Mouse (Mus musculus): ENCODE measurements at regions not wholly inside any gene's neighbourhood (a gene's known extent, or its start where the extent isn't known, plus 50 kb on each side); places are given as distances from the start of the nearest gene placed in this dataset.

GRCm38 (mm10) chr14:71808863-71809487, 682.7 kb downstream of the Gm9195 start:
- Histone ChIP-seq H3K27me3 (no peaks in the 10 kb centered on the region), H3K36me3 (no peaks in the 10 kb centered on the region), H3K27ac (no peak overlapping the region), H3K4me2 (no peak overlapping the region), H3K4me1 (replicated peaks) (no peaks in the 10 kb centered on the region), H3K4me3 (no peak overlapping the region), H3K9me3 (replicated peaks) (no peaks in the 10 kb centered on the region), H3K9ac (no peak overlapping the region)
- 54% methylated on average over 13 of the region's 13 CpGs for WGBS
- ATAC-seq (replicated peaks; ENCODE audit: insufficient number of reproducible peaks, insufficient read depth, low FRiP score, low read depth) = no peak

GRCm38 (mm10) chr14:71805624-71806023, 686.0 kb downstream of the Gm9195 start:
- Histone ChIP-seq H3K27ac (no peak overlapping the region), H3K4me2 (no peak overlapping the region), H3K4me3 (no peak overlapping the region), H3K9ac (no peak overlapping the region), H3K4me1 (replicated peaks) (no peaks in the 10 kb centered on the region), H3K27me3 (no peaks in the 10 kb centered on the region), H3K9me3 (replicated peaks) (no peaks in the 10 kb centered on the region), H3K36me3 (no peaks in the 10 kb centered on the region)
- 69% methylated on average over 3 of the region's 3 CpGs for WGBS
- ATAC-seq (replicated peaks; ENCODE audit: insufficient number of reproducible peaks, insufficient read depth, low FRiP score, low read depth) = no peak

DNA sequence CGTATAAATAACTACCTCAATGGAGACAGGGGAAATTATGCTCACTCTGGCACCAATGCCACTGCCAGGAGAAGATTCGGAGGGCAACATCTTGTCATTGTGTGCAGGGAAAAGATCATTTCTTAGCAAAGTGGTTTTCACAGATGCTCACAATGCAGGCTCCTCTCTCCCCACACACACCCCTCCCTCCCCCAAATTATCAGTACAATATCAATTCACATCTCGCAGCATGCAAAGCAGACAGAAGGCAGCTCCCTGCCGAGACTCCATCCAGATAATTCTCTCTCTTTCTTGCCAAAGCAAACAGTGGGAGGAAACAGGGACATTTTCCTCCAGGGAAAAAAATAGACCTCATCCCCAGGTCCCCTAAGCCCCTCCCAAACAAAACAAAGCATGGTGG, 691.8 kb downstream of the Gm9195 start:
- Histone ChIP-seq H3K9me3 (replicated peaks) (no peaks in the 10 kb centered on the region), H3K4me1 (replicated peaks) (no peaks in the 10 kb centered on the region), H3K36me3 (no peaks in the 10 kb centered on the region), H3K4me3 (no peak overlapping the region), H3K27me3 (no peaks in the 10 kb centered on the region), H3K27ac (no peak overlapping the region), H3K9ac (no peak overlapping the region), H3K4me2 (no peak overlapping the region)
- no peak for ATAC-seq (replicated peaks; ENCODE audit: insufficient number of reproducible peaks, insufficient read depth, low FRiP score, low read depth)
- 45% methylated on average over 4 of the region's 4 CpGs for WGBS

DNA sequence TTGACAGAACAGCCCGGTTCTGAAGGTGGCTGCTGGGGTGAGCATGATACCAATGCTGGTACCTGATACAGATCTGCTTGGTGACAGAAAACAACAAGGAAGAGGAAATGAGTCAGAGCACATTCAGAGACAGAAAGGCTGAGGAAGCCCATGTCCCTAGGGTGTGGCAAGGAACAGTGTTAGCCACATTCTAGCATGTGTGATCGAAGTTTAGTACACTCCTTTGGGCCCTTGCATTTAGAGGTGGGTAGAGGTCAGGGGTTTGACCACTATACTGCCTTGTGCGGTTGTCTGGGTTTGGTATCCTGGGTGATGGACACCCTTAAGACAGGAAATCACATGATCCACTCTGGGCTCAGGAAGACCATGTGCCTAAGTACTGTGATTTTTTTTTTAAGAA, 695.9 kb downstream of the Gm9195 start:
- Histone ChIP-seq H3K4me2 (no peak overlapping the region), H3K4me3 (no peak overlapping the region), H3K27ac (no peak overlapping the region), H3K9ac (no peak overlapping the region), H3K9me3 (replicated peaks) (no peaks in the 10 kb centered on the region), H3K36me3 (no peaks in the 10 kb centered on the region), H3K27me3 (no peaks in the 10 kb centered on the region), H3K4me1 (replicated peaks) (no peaks in the 10 kb centered on the region)
- WGBS = 55% methylated on average over 3 of the region's 3 CpGs
- ATAC-seq (replicated peaks; ENCODE audit: insufficient number of reproducible peaks, insufficient read depth, low FRiP score, low read depth) = no peak

DNA sequence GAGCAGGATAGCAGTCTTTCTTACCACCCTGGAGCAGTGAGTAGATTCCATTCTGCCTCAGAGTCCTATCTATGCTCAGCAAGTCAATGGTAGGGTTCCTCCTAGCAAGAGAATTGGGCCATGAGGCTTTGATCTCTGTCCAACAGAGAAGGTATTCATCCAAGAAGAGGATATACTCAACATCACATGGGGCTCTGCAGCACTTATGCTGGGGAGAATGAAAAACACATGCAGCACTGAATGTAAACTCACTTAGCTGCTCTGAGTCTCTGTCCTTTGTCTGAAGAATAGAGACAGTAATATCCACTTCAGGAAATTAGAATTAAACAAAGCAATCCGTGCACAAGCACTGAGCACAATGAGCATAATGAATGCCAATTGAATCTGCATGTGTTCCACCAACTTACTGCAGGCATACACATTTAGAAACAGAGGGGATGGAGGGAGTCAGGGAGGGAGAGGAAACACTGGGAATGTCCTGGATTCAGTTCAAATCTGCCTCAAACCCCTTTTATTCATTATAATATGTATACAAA, 714.6 kb downstream of the Gm9195 start:
- no peaks in the 10 kb centered on the region for H3K4me1 ChIP-seq (replicated peaks)
- no peak overlapping the region for H3K9ac ChIP-seq
- H3K27me3 ChIP-seq = no peaks in the 10 kb centered on the region
- no peak overlapping the region for H3K4me3 ChIP-seq
- no peak for ATAC-seq (replicated peaks; ENCODE audit: insufficient number of reproducible peaks, insufficient read depth, low FRiP score, low read depth)
- no peaks in the 10 kb centered on the region for H3K9me3 ChIP-seq (replicated peaks)
- no peak overlapping the region for H3K4me2 ChIP-seq
- H3K27ac ChIP-seq = no peak overlapping the region
- H3K36me3 ChIP-seq = no peaks in the 10 kb centered on the region
- 56% methylated on average over 1 of the region's 1 CpGs for WGBS

GRCm38 (mm10) chr14:71766856-71767255, 724.8 kb downstream of the Gm9195 start:
- Histone ChIP-seq H3K4me1 (replicated peaks) (no peaks in the 10 kb centered on the region), H3K9me3 (replicated peaks) (no peaks in the 10 kb centered on the region), H3K4me2 (no peak overlapping the region), H3K36me3 (no peaks in the 10 kb centered on the region), H3K27ac (no peak overlapping the region), H3K9ac (no peak overlapping the region), H3K4me3 (no peak overlapping the region), H3K27me3 (no peaks in the 10 kb centered on the region)
- 69% methylated on average over 1 of the region's 1 CpGs for WGBS
- no peak for ATAC-seq (replicated peaks; ENCODE audit: insufficient number of reproducible peaks, insufficient read depth, low FRiP score, low read depth)

- Histone ChIP-seq H3K4me2 (no peak overlapping the region), H3K9ac (no peak overlapping the region)
These were observed 763.1 kb downstream of the Gm9195 start for GRCm38 (mm10) chr14:71728542-71728941.

GRCm38 (mm10) chr14:71723526-71723925, 768.1 kb downstream of the Gm9195 start:
- Histone ChIP-seq H3K4me3 (no peak overlapping the region), H3K36me3 (no peaks in the 10 kb centered on the region), H3K27ac (no peak overlapping the region), H3K9ac (no peak overlapping the region), H3K4me2 (no peak overlapping the region), H3K27me3 (no peaks in the 10 kb centered on the region), H3K9me3 (replicated peaks) (no peaks in the 10 kb centered on the region), H3K4me1 (replicated peaks) (peaks cover 5% of the 10 kb centered on the region; the same call in 1 of the 2 replicates)
- no peak for ATAC-seq (replicated peaks; ENCODE audit: insufficient number of reproducible peaks, insufficient read depth, low FRiP score, low read depth)
- WGBS = 13% methylated on average over 2 of the region's 2 CpGs

More at GRCm38 (mm10) chr14:71728542-71728941, 763.1 kb downstream of the Gm9195 start:
- WGBS = 88% methylated on average over 4 of the region's 4 CpGs
- H3K9me3 ChIP-seq (replicated peaks) = no peaks in the 10 kb centered on the region
- H3K4me3 ChIP-seq = no peak overlapping the region
- no peaks in the 10 kb centered on the region for H3K36me3 ChIP-seq
- peaks cover under 1% of the 10 kb centered on the region; the same call in 1 of the 2 replicates for H3K4me1 ChIP-seq (replicated peaks)
- no peak overlapping the region for H3K27ac ChIP-seq
- H3K27me3 ChIP-seq = no peaks in the 10 kb centered on the region
- ATAC-seq (replicated peaks; ENCODE audit: insufficient number of reproducible peaks, insufficient read depth, low FRiP score, low read depth) = no peak

DNA sequence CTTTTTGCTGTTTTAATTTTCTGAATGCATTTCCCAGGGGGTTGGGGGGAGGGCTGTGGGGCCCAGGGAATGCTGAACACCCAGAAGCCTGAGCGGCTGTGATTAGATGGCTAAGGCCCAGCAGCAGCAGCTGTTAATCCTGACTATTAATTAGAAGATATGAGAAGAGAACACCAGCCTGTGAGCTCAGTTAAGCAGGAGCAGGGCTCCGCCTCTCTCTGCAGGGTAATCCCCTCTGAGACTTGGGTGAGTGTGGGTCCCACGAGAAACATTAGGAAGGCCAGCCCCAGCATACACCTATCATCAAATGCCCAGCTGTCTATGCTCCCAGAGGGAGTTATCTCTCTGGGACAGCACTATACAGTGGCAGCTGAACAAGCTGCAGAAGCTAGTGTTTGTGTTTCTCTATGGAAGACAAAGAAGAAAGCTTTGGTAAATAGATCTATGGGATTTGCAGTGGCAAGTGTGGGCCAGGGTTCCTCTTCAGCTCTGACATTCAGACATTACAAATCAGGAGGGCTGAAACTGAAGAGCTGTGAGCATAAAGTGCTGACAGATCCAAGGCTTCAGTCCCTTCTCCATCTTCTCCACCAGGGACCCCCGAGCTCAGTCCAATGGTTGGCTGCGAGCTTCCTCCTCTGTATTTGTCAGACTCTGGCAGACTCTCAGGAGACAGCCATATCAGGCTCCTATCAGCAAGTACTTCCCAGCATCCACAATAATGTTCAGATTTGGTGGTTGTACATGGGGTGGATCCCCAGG, 781.9 kb downstream of the Gm9195 start:
- no peak overlapping the region for H3K4me3 ChIP-seq
- H3K4me1 ChIP-seq (replicated peaks) = no peaks in the 10 kb centered on the region
- ATAC-seq (replicated peaks; ENCODE audit: insufficient number of reproducible peaks, insufficient read depth, low FRiP score, low read depth) = no peak
- no peak overlapping the region for H3K27ac ChIP-seq
- 35% methylated on average over 5 of the region's 5 CpGs for WGBS
- no peaks in the 10 kb centered on the region for H3K36me3 ChIP-seq
- no peaks in the 10 kb centered on the region for H3K9me3 ChIP-seq (replicated peaks)
- no peak overlapping the region for H3K4me2 ChIP-seq
- H3K27me3 ChIP-seq = no peaks in the 10 kb centered on the region
- no peak overlapping the region for H3K9ac ChIP-seq

DNA sequence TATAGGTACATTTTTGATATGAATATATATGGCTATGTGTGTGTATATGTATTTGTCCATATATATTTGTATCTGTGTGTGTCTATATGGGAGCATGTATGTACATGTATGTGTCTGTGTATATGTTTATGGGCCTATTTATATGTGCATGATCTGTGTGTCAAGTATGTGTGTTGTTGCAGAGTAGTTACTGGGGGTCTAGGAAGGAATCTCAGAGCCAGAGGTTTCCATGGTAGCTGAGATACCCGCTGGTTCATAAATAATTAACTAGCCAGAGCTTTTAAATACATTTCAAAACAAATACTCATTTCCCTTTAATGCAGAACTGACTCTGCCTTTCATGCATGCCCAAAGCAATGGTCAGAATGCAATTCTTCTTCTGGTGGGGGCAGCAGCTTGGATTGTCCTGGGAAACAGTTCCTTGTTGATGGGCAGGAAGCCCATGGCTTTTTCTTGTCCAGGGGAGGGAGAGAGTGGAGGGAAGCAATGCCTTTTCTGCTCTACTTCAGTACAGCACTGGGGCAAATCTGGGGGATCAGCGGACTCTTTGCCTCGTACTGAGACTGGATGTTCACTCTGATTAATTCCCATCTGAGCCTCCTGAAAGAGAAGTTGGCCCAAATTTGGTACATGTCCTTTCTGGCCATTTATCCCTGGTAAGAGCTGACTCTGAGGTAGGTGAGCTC, 798.7 kb downstream of the Gm9195 start:
- no peak overlapping the region for H3K4me3 ChIP-seq
- WGBS = 71% methylated on average over 3 of the region's 3 CpGs
- H3K36me3 ChIP-seq = no peaks in the 10 kb centered on the region
- ATAC-seq (replicated peaks; ENCODE audit: insufficient number of reproducible peaks, insufficient read depth, low FRiP score, low read depth) = no peak
- H3K27ac ChIP-seq = no peak overlapping the region
- no peak overlapping the region for H3K9ac ChIP-seq
- H3K9me3 ChIP-seq (replicated peaks) = no peaks in the 10 kb centered on the region
- H3K4me2 ChIP-seq = no peak overlapping the region
- no peaks in the 10 kb centered on the region for H3K4me1 ChIP-seq (replicated peaks)
- H3K27me3 ChIP-seq = no peaks in the 10 kb centered on the region

GRCm38 (mm10) chr14:71674564-71674963, 817.1 kb downstream of the Gm9195 start:
- Histone ChIP-seq H3K9ac (no peak overlapping the region), H3K9me3 (replicated peaks) (no peaks in the 10 kb centered on the region), H3K4me2 (no peak overlapping the region), H3K4me3 (no peak overlapping the region), H3K4me1 (replicated peaks) (no peaks in the 10 kb centered on the region), H3K27me3 (no peaks in the 10 kb centered on the region), H3K36me3 (no peaks in the 10 kb centered on the region), H3K27ac (no peak overlapping the region)
- 84% methylated on average over 4 of the region's 4 CpGs for WGBS
- no peak for ATAC-seq (replicated peaks; ENCODE audit: insufficient number of reproducible peaks, insufficient read depth, low FRiP score, low read depth)
